Mouse (Mus musculus) lung, adult 2 months (tissue): ENCODE results near the gene Acaa1b. TPM values are rescaled to one million over a fixed set of nuclear protein-coding genes. Genes with fewer than 3 reads are reported as not detected.

Experiments used
- DNase-seq: peaks from one replicate; pipeline ENCODE4 v3.0.0; 2022
- H3K4me1 ChIP-seq: fragments of 200-500 bp; 2 replicates; pipeline ENCODE4 v1.6.1; 2011; ENCODE audit warnings: low read length; ENCODE audit not compliant: control insufficient read depth, insufficient read depth
- H3K4me3 ChIP-seq: fragments of 200-500 bp; replicated peaks from 2 replicates; pipeline ENCODE3; 2011; ENCODE audit warnings: low read depth, mild to moderate bottlenecking, control low read depth, low read length; ENCODE audit errors: extremely low read depth
- CTCF ChIP-seq: fragments of 200-500 bp; IDR thresholded peaks from 2 replicates; pipeline ENCODE4 v1.5.1; 2011; ENCODE audit warnings: mild to moderate bottlenecking, low read length, control low read depth; ENCODE audit not compliant: insufficient read depth
- POLR2A ChIP-seq: fragments of 200-500 bp; IDR thresholded peaks from 2 replicates; pipeline ENCODE4 v1.6.1; 2011; ENCODE audit warnings: low read depth, mild to moderate bottlenecking, control low read depth, low read length, borderline replicate concordance; ENCODE audit errors: extremely low read depth
- WGBS: fragments of 180-500 bp; shearing (Covaris S2); methylation state at CpG from one replicate; pipeline ENCODE4 v1.1.7; 2018; 5-methylcytosine and 5-hydroxymethylcytosine counted together
- polyA plus RNA-seq: library from polyadenylated mRNA; depleted of rRNA; stranded (reverse); fragments of >200 nt; gene quantifications from 2 replicates; pipeline ENCODE4 v1.2.3, GENCODE M21; 2012

The Acaa1b gene
- polyA plus RNA-seq, 1 experiment: 14.8 TPM

- WGBS: 59% methylated on average over 6 of the region's 6 CpGs
- Histone ChIP-seq H3K4me1 (no peaks in the 10 kb centered on the region), H3K4me3 (no peak overlapping the region)
- DNase-seq: no peak
- TF ChIP-seq POLR2A (no peak), CTCF (no peak)
Measured at GRCm38 (mm10) chr9:119145638-119146037, 11.3 kb downstream of the Acaa1b start.

- Histone ChIP-seq H3K4me1 (no peaks in the 10 kb centered on the region), H3K4me3 (no peak overlapping the region)
- TF ChIP-seq POLR2A: no peak
- WGBS: 57% methylated on average over 10 of the region's 10 CpGs
- no peak for DNase-seq
Measured at GRCm38 (mm10) chr9:119145137-119145536, 11.8 kb downstream of the Acaa1b start.

GRCm38 (mm10) chr9:119144696-119145095 lies 12.2 kb downstream of the Acaa1b start:
- Histone ChIP-seq H3K4me3 (no peak overlapping the region), H3K4me1 (no peaks in the 10 kb centered on the region)
- DNase-seq: no peak
- TF ChIP-seq POLR2A: no peak
- 65% methylated on average over 8 of the region's 8 CpGs for WGBS

GRCm38 (mm10) chr9:119143372-119143771 lies 13.5 kb downstream of the Acaa1b start:
- WGBS: 73% methylated on average over 9 of the region's 9 CpGs
- TF ChIP-seq CTCF: no peak
- no peak for TF ChIP-seq POLR2A
- Histone ChIP-seq H3K4me1 (no peaks in the 10 kb centered on the region), H3K4me3 (no peak overlapping the region)
- no peak for DNase-seq

GRCm38 (mm10) chr9:119142066-119142465 lies 14.8 kb downstream of the Acaa1b start:
- 77% methylated on average over 5 of the region's 5 CpGs for whole genome bisulfite sequencing
- Histone ChIP-seq H3K4me3 (no peak overlapping the region), H3K4me1 (no peaks in the 10 kb centered on the region)
- TF ChIP-seq CTCF (no peak), POLR2A (no peak)
- no peak for DNase-seq

GRCm38 (mm10) chr9:119138836-119139235 lies 18.1 kb downstream of the Acaa1b start:
- 77% methylated on average over 2 of the region's 2 CpGs for WGBS
- TF ChIP-seq CTCF (no peak), POLR2A (no peak)
- H3K4me3 ChIP-seq: no peak overlapping the region
- no peak for DNase-seq
- H3K4me1 ChIP-seq: no peaks in the 10 kb centered on the region

GRCm38 (mm10) chr9:119130692-119131091 lies 26.2 kb downstream of the Acaa1b start:
- DNase-seq: no peak
- 50% methylated on average over 5 of the region's 5 CpGs for WGBS

GRCm38 (mm10) chr9:119128436-119129181 lies 28.3 kb downstream of the Acaa1b start:
- TF ChIP-seq CTCF (no peak), POLR2A (no peak)
- no peak for DNase-seq
- H3K4me3 ChIP-seq: no peak overlapping the region
- 75% methylated on average over 12 of the region's 12 CpGs for WGBS
- H3K4me1 ChIP-seq: no peaks in the 10 kb centered on the region

More at GRCm38 (mm10) chr9:119130692-119131091, 26.2 kb downstream of the Acaa1b start:
- Histone ChIP-seq H3K4me1 (no peaks in the 10 kb centered on the region), H3K4me3 (no peak overlapping the region)
- TF ChIP-seq CTCF (no peak), POLR2A (no peak)

GRCm38 (mm10) chr9:119122596-119123369 lies 34.1 kb downstream of the Acaa1b start:
- DNase-seq: no peak
- TF ChIP-seq CTCF (no peak), POLR2A (no peak)
- no peak overlapping the region for H3K4me3 ChIP-seq
- H3K4me1 ChIP-seq: no peaks in the 10 kb centered on the region
- 73% methylated on average over 18 of the region's 18 CpGs for WGBS

GRCm38 (mm10) chr9:119120168-119120560 lies 36.7 kb downstream of the Acaa1b start:
- DNase-seq: no peak
- WGBS: 40% methylated on average over 3 of the region's 3 CpGs
- H3K4me1 ChIP-seq: no peaks in the 10 kb centered on the region
- no peak for TF ChIP-seq POLR2A
- TF ChIP-seq CTCF: no peak
- H3K4me3 ChIP-seq: no peak overlapping the region
